Mouse (Mus musculus) embryonic fibroblast, embryonic 13.5 days (primary cell): ENCODE results near the gene Igfbpl1. TPM values are rescaled to one million over a fixed set of nuclear protein-coding genes. Genes with fewer than 3 reads are reported as not detected.

Experiments used
- H3K27ac ChIP-seq: 2 replicates; pipeline ENCODE4 v1.5.1; 2012; ENCODE audit warnings: low read length, control low read depth, inconsistent platforms; ENCODE audit not compliant: insufficient read depth
- H3K4me1 ChIP-seq: 2 replicates; pipeline ENCODE4 v1.6.1; 2011; ENCODE audit warnings: low read length; ENCODE audit not compliant: control insufficient read depth, insufficient read depth
- H3K4me3 ChIP-seq: 2 replicates; pipeline ENCODE4 v1.5.1; 2011; ENCODE audit warnings: mild to moderate bottlenecking, control low read depth, low read length; ENCODE audit not compliant: insufficient read depth
- CTCF ChIP-seq: IDR thresholded peaks from 2 replicates; pipeline ENCODE4 v1.5.1; 2011; ENCODE audit warnings: mild to moderate bottlenecking, control low read depth, low read length, moderate library complexity, borderline replicate concordance; ENCODE audit not compliant: insufficient read depth
- POLR2A ChIP-seq: IDR thresholded peaks from 2 replicates; pipeline ENCODE4 v1.6.1; 2011; ENCODE audit warnings: low read depth, mild to moderate bottlenecking, control low read depth, low read length, moderate library complexity
- polyA plus RNA-seq: library from polyadenylated mRNA; stranded (reverse); fragments of >200 nt; gene quantifications from 2 replicates; pipeline ENCODE4 v1.2.4, GENCODE M21; 2011; ENCODE audit warnings: low read depth; ENCODE audit not compliant: missing spikeins, insufficient read length

Gene Igfbpl1
- polyA plus RNA-seq, 1 experiment: 0.49 TPM

DNA sequence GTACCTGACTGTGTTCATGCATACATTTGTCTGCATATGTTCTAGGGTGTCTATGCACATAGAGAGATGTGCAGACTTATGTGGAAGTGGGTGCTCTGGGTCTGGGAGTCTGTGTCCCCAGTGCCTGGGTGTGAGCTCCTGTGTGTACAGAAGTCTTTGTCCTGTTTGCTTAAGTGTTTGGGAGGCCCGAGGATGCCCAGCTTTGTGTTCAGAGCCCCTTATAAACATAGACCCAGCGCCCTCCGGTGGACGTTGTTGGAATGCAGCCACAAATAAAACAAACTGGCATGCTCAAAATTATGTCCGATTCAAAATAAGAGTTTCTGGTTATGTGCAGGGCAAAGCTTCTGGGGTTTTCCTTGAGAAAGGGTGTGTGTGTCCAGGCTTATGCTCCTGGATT is 55.1 kb downstream of the Igfbpl1 start:
- H3K4me3 ChIP-seq: no peak overlapping the region
- no peaks in the 10 kb centered on the region for H3K4me1 ChIP-seq
- TF ChIP-seq CTCF (no peak), POLR2A (no peak)
- no peak overlapping the region for H3K27ac ChIP-seq

DNA sequence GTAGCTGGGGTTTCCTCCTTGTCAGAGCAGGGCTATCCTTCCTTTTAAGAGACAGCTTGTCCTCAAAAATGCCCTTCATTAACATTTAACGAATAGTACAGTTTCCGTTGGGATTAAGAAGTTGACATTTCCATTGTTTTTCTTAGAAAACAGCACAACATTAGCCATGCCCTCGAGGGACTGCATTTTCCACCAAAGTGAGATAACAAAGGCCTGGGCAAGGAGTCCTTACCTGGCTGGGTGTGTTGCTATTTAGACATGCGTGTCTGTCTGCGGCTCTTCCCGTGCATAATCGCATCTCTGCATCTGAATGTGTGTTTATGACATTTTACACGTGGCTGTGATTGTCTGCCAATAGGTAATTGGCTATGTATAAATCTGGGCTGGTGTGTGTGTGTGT is 55.5 kb downstream of the Igfbpl1 start:
- TF ChIP-seq POLR2A (no peak), CTCF (no peak)
- Histone ChIP-seq H3K4me3 (no peak overlapping the region), H3K4me1 (no peaks in the 10 kb centered on the region), H3K27ac (no peak overlapping the region)

DNA sequence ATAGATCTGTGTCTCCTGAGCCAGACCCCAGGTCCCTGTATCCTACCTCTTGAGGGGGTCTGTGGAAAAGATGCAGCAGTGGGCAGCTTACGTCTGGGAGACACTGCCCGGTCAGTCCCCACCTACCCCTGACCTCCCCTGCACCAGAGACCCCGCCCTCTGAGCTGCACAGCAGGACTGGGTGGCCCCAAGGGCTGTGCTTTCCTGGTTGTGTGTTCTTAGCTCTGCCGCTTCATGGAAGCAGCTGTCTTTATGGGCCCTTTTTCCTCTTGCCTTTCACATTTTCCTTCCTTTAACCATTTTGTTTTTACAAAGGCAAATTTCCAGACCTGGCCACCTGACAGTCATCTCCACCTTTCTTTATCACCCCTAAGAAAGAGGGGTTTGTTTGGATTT is 56.1 kb downstream of the Igfbpl1 start:
- no peaks in the 10 kb centered on the region for H3K4me1 ChIP-seq
- no peak overlapping the region for H3K4me3 ChIP-seq
- TF ChIP-seq POLR2A: no peak
- no peak overlapping the region for H3K27ac ChIP-seq

DNA sequence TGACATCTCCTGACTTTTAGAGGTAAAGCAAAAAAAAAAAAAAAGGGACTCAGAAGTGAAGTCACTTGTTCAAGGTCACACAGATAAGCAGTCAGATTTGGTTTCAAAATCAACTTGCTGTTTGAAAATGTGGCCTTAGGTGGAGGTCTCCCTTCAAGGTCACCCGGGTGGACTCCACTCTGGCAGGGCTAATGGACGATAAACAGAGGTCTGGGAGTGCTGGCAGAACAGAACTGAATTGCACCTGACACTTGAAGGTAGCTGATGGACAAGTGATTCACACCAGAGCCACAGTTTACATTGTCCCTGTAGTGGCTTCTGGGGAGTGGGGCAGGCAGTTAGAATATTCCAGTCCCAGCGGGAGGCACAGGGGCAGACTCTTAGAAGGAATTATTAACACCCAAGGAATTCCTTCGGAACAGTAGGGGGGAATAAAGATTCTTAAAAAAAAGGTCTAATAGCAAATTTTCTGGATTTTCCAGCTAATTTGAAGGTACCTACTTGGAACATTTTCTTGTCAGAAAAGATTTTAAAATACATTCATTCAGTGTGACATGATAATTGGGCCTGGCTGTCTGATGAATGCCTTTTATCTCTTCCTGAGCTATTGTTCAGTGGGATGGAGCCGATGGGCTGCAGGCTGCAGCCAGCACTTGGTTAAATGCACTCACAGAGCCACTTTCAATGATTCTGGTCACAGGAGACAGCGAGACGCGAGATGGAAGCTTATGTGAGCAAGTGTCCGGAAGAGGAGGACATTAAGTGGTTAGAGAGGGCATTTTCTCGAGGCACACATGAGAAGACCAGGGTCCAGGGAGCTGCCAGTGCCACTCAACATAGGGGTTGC is 56.7 kb downstream of the Igfbpl1 start:
- H3K4me3 ChIP-seq: no peak overlapping the region
- no peak overlapping the region for H3K27ac ChIP-seq
- no peaks in the 10 kb centered on the region for H3K4me1 ChIP-seq
- TF ChIP-seq CTCF: no peak

DNA sequence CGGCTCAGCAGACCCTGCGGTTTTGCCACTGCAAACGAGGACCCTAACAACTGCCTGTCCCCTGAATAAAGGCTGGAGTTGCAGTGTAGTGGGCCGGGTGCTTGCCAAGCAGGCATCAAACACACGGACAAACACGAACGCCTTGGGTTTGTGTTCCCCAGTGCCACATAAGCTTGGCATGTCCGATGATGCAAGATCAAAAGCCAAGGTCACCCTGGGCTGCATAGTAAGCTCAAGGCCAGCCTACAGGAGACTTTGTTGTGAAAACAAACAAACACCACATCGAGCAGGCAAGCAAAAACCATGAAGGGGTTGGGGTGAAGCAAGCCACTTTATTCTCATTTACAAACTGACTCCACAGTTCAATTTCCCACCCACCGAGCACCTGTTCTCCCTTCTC is 57.6 kb downstream of the Igfbpl1 start:
- no peak overlapping the region for H3K27ac ChIP-seq
- no peak overlapping the region for H3K4me3 ChIP-seq
- TF ChIP-seq CTCF: no peak
- TF ChIP-seq POLR2A: no peak
- no peaks in the 10 kb centered on the region for H3K4me1 ChIP-seq

DNA sequence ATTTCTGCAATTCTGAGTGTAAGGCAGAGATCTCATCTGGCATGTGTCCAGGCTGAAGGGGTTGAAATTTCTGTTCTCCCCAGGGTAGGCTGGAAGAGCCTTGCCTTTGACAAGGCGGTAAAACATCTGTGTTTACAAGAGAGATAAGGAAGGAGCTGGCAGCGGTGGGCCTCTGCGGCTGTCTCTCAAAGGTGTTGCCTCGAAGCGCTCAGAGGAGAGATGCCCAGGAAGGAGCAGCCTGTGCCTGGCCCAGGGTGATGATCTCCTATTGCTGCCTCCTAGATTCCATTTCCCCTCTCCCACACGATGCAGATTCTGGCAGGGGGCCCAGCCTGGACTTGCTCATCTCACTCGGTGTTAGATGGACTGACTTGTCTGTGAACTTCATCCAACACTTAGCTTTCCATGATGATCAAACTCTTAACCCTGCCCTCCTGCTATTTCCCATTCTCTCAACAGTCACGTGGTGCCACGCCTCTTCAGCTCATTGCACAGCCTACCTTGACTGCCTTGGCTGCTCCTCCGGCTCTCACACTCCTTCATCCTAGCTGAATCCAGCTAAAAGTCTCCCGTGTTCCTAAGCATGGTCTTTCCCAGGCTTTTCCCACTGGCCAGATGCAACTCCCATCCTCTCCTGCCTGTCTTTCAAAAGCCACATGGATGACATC is 58.7 kb downstream of the Igfbpl1 start:
- Histone ChIP-seq H3K4me1 (0 out of 2 replicates have a peak, but pooled peaks cover 3% of the 10 kb centered on the region), H3K4me3 (no peak overlapping the region), H3K27ac (no peak overlapping the region)
- TF ChIP-seq CTCF (no peak), POLR2A (no peak)

DNA sequence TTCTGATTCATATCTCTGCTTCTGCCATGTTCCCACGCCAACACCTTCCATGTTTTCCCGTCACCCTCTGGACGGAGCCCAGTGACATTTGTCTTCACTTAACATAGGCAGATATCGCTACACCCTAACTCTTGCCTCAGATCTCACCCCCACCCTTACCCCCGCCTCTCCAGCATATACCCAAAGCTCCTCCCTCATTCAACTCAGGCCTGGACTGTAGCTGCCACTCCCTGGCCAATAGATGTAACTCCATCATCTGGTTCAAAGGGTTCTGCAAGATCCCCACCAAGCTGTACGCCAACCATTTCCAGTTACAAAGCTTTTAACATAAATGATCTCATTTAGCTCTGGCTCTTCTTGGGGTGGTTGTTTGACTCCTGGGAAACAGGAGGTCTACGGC is 59.9 kb downstream of the Igfbpl1 start:
- TF ChIP-seq CTCF: no peak
- no peak for TF ChIP-seq POLR2A
- no peak overlapping the region for H3K27ac ChIP-seq
- no peak overlapping the region for H3K4me3 ChIP-seq
- H3K4me1 ChIP-seq: 0 out of 2 replicates have a peak, but pooled peaks cover 3% of the 10 kb centered on the region

DNA sequence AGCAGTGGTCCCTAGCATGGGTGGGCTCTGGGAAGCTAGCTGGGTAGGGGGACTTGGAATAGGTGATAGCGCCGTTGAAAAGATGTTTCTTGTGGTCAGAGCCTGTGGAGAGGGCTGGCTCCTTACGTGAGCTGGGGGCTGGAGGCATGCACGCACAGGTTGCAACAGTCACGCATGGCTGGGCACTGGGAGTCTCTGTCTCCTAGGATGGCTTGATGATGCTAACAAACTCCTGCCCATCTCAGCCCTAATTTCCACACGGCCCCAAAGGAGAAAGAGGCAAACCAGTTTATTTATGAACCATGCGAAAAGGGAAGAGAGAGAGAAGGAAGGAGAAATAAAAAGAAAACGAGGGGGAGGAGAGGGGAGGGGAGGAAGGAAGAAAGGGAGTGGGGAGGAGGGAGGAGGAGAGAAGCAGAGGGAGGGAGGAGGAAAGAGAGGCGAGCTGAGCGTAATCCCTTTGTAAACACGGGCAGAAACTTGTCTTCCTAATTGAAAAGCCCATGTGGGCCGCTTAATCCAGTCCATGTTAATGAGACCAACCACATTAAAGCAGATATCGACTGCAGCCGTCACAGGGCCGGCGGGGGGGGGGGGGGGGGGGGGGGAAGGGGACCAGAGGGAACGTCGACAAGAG is 61.0 kb downstream of the Igfbpl1 start:
- Histone ChIP-seq H3K27ac (no peak overlapping the region), H3K4me3 (no peak overlapping the region), H3K4me1 (0 out of 2 replicates have a peak, but pooled peaks cover 3% of the 10 kb centered on the region)
- TF ChIP-seq POLR2A (no peak), CTCF (no peak)

DNA sequence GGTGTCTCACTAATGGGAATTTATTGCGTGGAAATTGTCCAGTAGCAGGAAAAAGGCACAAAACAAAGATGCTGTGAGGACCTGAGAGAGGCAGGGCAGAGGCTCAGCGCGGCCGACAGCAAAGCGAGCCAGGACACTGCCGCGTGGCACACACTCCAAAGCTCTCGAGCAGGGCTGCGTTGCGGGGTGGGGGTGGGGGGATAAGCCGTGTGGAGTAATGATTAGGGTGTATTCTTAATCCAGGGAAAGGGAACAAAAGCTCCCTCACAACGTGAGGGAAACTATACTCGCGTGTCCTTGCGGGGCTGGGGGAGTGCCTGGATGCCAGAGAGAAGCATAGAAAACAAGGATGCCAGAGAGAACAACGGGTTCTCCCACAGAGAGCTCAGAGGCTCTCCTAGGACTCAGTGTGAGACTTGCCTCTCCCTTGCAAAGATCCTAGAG is 61.6 kb downstream of the Igfbpl1 start:
- Histone ChIP-seq H3K4me3 (no peak overlapping the region), H3K4me1 (0 out of 2 replicates have a peak, but pooled peaks cover 3% of the 10 kb centered on the region), H3K27ac (no peak overlapping the region)
- TF ChIP-seq POLR2A (no peak), CTCF (no peak)

DNA sequence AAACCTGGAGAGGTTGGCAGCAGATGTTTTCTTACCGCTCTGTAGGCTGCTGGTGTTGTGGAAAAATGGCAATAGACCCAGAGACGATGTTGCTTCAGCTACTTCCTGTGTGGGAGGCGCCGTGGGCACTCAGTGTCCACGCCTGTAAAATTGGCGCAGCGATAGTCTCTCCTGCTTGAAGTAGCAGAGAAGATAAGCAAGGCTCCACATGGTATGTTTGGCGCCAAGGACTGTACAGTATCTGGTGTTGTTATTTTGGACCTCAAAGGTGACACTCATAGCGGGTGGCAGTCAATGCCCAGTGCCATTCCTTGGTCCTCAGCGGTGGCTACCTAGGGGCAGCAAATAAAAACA is 62.6 kb downstream of the Igfbpl1 start:
- TF ChIP-seq CTCF: no peak
- TF ChIP-seq POLR2A: no peak
- H3K4me1 ChIP-seq: 0 out of 2 replicates have a peak, but pooled peaks cover 3% of the 10 kb centered on the region
- H3K27ac ChIP-seq: no peak overlapping the region
- H3K4me3 ChIP-seq: no peak overlapping the region
